Mouse (Mus musculus): ENCODE data around the gene Lzic. TPM values are rescaled to one million over a fixed set of nuclear protein-coding genes. Genes with fewer than 3 reads are reported as not detected.

The Lzic gene
- polyA plus RNA-seq, 1 experiment from 2014 or later = 46.4 TPM

GRCm38 (mm10) chr4:149518351-149519220 lies 33.6 kb downstream of the Lzic start:
- peaks cover 36% of the 10 kb centered on the region for H3K4me1 ChIP-seq
- H3K4me3 ChIP-seq = peak overlapping the region; percentile 76
- peak overlapping the region; percentile 92 for H3K27ac ChIP-seq
- no peaks in the 10 kb centered on the region for H3K9me3 ChIP-seq
- no peaks in the 10 kb centered on the region for H3K27me3 ChIP-seq (ENCODE audit: insufficient read depth, poor library complexity, severe bottlenecking)
- no peaks in the 10 kb centered on the region for H3K36me3 ChIP-seq
- DNase-seq (ENCODE audit: low spot score) = no peak
- 4% methylated on average over 51 of the region's 52 CpGs for WGBS

GRCm38 (mm10) chr4:149521258-149521657 lies 36.2 kb downstream of the Lzic start:
- 71% methylated on average over 10 of the region's 10 CpGs for WGBS
- Histone ChIP-seq H3K4me3 (no peak overlapping the region), H3K4me1 (peaks cover 63% of the 10 kb centered on the region), H3K36me3 (no peaks in the 10 kb centered on the region), H3K27me3 (ENCODE audit: insufficient read depth, poor library complexity, severe bottlenecking) (no peaks in the 10 kb centered on the region), H3K27ac (no peak overlapping the region), H3K9me3 (no peaks in the 10 kb centered on the region)
- no peak for DNase-seq (ENCODE audit: low spot score)

GRCm38 (mm10) chr4:149523961-149524360 lies 38.9 kb downstream of the Lzic start:
- no peak overlapping the region; the same call in 1 of the 2 replicates for H3K27ac ChIP-seq
- H3K36me3 ChIP-seq = no peaks in the 10 kb centered on the region
- peaks cover 74% of the 10 kb centered on the region for H3K4me1 ChIP-seq
- H3K9me3 ChIP-seq = no peaks in the 10 kb centered on the region
- H3K27me3 ChIP-seq (ENCODE audit: insufficient read depth, poor library complexity, severe bottlenecking) = no peaks in the 10 kb centered on the region
- no peak overlapping the region for H3K4me3 ChIP-seq
- WGBS = 82% methylated on average over 6 of the region's 6 CpGs
- DNase-seq (ENCODE audit: low spot score) = no peak

GRCm38 (mm10) chr4:149525170-149525569 lies 40.1 kb downstream of the Lzic start:
- Histone ChIP-seq H3K27me3 (ENCODE audit: insufficient read depth, poor library complexity, severe bottlenecking) (no peaks in the 10 kb centered on the region), H3K27ac (peak overlapping the region; percentile 60), H3K36me3 (no peaks in the 10 kb centered on the region), H3K4me1 (peaks cover 82% of the 10 kb centered on the region), H3K4me3 (no peak overlapping the region), H3K9me3 (no peaks in the 10 kb centered on the region)
- WGBS = 86% methylated on average over 4 of the region's 4 CpGs
- no peak for DNase-seq (ENCODE audit: low spot score)

- peak overlapping the region; percentile 52 for H3K27ac ChIP-seq
- no peaks in the 10 kb centered on the region for H3K36me3 ChIP-seq
- no peaks in the 10 kb centered on the region for H3K27me3 ChIP-seq (ENCODE audit: insufficient read depth, poor library complexity, severe bottlenecking)
- H3K9me3 ChIP-seq = no peaks in the 10 kb centered on the region
- WGBS = 73% methylated on average over 6 of the region's 6 CpGs
- no peak overlapping the region for H3K4me3 ChIP-seq
- DNase-seq (ENCODE audit: low spot score) = no peak
- H3K4me1 ChIP-seq = peaks cover 79% of the 10 kb centered on the region
These were observed 40.8 kb downstream of the Lzic start for GRCm38 (mm10) chr4:149525811-149526210.

- no peaks in the 10 kb centered on the region for H3K9me3 ChIP-seq
- no peaks in the 10 kb centered on the region for H3K27me3 ChIP-seq (ENCODE audit: insufficient read depth, poor library complexity, severe bottlenecking)
- 62% methylated on average over 7 of the region's 7 CpGs for WGBS
- no peaks in the 10 kb centered on the region for H3K36me3 ChIP-seq
- no peak for DNase-seq (ENCODE audit: low spot score)
- H3K4me1 ChIP-seq = peaks cover 74% of the 10 kb centered on the region
- H3K27ac ChIP-seq = 0 out of 2 replicates have a peak overlapping the region, but pooled peaks have one; percentile 52
- H3K4me3 ChIP-seq = no peak overlapping the region
These were observed 41.3 kb downstream of the Lzic start for GRCm38 (mm10) chr4:149526330-149526729.

GRCm38 (mm10) chr4:149527621-149528354 lies 42.8 kb downstream of the Lzic start:
- Histone ChIP-seq H3K9me3 (no peaks in the 10 kb centered on the region), H3K4me1 (peaks cover 65% of the 10 kb centered on the region), H3K36me3 (no peaks in the 10 kb centered on the region), H3K27ac (no peak overlapping the region), H3K4me3 (no peak overlapping the region), H3K27me3 (ENCODE audit: insufficient read depth, poor library complexity, severe bottlenecking) (no peaks in the 10 kb centered on the region)
- no peak for DNase-seq (ENCODE audit: low spot score)
- 69% methylated on average over 15 of the region's 15 CpGs for WGBS

GRCm38 (mm10) chr4:149529691-149530090 lies 44.7 kb downstream of the Lzic start:
- Histone ChIP-seq H3K36me3 (no peaks in the 10 kb centered on the region), H3K4me1 (peaks cover 49% of the 10 kb centered on the region), H3K9me3 (no peaks in the 10 kb centered on the region), H3K4me3 (peak overlapping the region; percentile 8), H3K27me3 (ENCODE audit: insufficient read depth, poor library complexity, severe bottlenecking) (no peaks in the 10 kb centered on the region), H3K27ac (peak overlapping the region; percentile 69; the same call in 1 of the 2 replicates)
- DNase-seq (ENCODE audit: low spot score) = no peak
- 36% methylated on average over 6 of the region's 6 CpGs for WGBS

- Histone ChIP-seq H3K4me3 (no peak overlapping the region; the same call in none of the 2 replicates), H3K27ac (peak overlapping the region; percentile 56), H3K4me1 (peaks cover 55% of the 10 kb centered on the region), H3K9me3 (no peaks in the 10 kb centered on the region), H3K27me3 (ENCODE audit: insufficient read depth, poor library complexity, severe bottlenecking) (no peaks in the 10 kb centered on the region), H3K36me3 (no peaks in the 10 kb centered on the region)
- WGBS = 37% methylated on average over 8 of the region's 8 CpGs
- peak; percentile 86 for DNase-seq (ENCODE audit: low spot score)
These were observed 54.4 kb downstream of the Lzic start for GRCm38 (mm10) chr4:149539441-149539840.

GRCm38 (mm10) chr4:149541935-149542334 lies 56.9 kb downstream of the Lzic start:
- H3K36me3 ChIP-seq = peaks cover 23% of the 10 kb centered on the region
- peak overlapping the region; percentile 47; the same call in 1 of the 2 replicates for H3K27ac ChIP-seq
- 0 out of 2 replicates have a peak overlapping the region, but pooled peaks have one; percentile 12 for H3K4me3 ChIP-seq
- H3K9me3 ChIP-seq = no peaks in the 10 kb centered on the region
- peaks cover 50% of the 10 kb centered on the region for H3K4me1 ChIP-seq
- no peak for DNase-seq (ENCODE audit: low spot score)
- no peaks in the 10 kb centered on the region for H3K27me3 ChIP-seq (ENCODE audit: insufficient read depth, poor library complexity, severe bottlenecking)
- WGBS = 54% methylated on average over 5 of the region's 5 CpGs

- H3K27me3 ChIP-seq (ENCODE audit: insufficient read depth, poor library complexity, severe bottlenecking) = no peaks in the 10 kb centered on the region
- H3K4me1 ChIP-seq = peaks cover 45% of the 10 kb centered on the region
- DNase-seq (ENCODE audit: low spot score) = no peak
- no peaks in the 10 kb centered on the region for H3K9me3 ChIP-seq
- no peak overlapping the region for H3K4me3 ChIP-seq
- 74% methylated on average over 12 of the region's 12 CpGs for WGBS
- 0 out of 2 replicates have a peak overlapping the region, but pooled peaks have one; percentile 59 for H3K27ac ChIP-seq
- peaks cover 25% of the 10 kb centered on the region for H3K36me3 ChIP-seq
These were observed 57.4 kb downstream of the Lzic start for GRCm38 (mm10) chr4:149542431-149542830.

- Histone ChIP-seq H3K27me3 (ENCODE audit: insufficient read depth, poor library complexity, severe bottlenecking) (no peaks in the 10 kb centered on the region), H3K4me3 (no peak overlapping the region), H3K9me3 (no peaks in the 10 kb centered on the region), H3K36me3 (peaks cover 30% of the 10 kb centered on the region), H3K4me1 (peaks cover 39% of the 10 kb centered on the region), H3K27ac (0 out of 2 replicates have a peak overlapping the region, but pooled peaks have one; percentile 59)
- DNase-seq (ENCODE audit: low spot score) = no peak
- 49% methylated on average over 10 of the region's 10 CpGs for WGBS
These were observed 58.0 kb downstream of the Lzic start for GRCm38 (mm10) chr4:149542927-149543553.
